Mouse (Mus musculus): ENCODE results near the gene Gna14.

Gene Gna14

DNA sequence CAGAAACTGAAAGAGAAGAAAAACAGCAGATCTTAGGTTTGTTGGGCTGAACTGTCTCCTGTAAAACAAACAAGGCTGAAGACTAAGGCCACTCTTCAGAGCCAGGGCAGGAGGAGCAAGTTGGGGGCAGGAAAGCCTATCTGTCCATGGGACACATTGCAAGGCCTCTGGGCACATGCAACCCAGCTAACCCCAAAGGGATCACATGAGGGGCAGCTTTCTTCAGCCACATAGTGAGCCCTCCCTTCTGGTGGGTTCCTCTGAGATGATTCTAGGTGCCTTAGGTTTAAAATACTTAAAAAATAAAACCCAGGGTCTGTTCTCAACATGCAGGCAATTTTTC, 158.4 kb downstream of the Gna14 start:
- DNase-seq (ENCODE audit: low spot score): no peak

DNA sequence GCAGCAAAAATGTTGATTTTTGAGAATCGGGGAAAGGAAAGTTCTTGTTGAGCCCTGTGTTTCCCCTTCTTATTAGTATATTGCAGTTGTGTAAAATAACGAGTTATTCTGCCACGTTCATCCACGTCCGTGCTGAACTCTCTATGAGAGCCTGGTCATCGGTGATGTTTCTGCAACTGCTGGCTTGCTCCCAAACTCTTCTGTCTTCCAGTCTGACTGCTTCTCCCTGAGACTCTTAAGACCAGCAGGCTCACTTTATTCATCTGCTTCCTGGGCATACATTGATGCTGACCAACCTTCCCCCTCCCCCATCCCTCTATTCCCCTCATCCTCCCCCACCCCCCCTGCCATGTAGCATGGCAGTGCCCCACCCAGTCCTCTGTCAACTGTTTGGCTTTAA, 161.7 kb downstream of the Gna14 start:
- no peak for DNase-seq (ENCODE audit: low spot score)

DNA sequence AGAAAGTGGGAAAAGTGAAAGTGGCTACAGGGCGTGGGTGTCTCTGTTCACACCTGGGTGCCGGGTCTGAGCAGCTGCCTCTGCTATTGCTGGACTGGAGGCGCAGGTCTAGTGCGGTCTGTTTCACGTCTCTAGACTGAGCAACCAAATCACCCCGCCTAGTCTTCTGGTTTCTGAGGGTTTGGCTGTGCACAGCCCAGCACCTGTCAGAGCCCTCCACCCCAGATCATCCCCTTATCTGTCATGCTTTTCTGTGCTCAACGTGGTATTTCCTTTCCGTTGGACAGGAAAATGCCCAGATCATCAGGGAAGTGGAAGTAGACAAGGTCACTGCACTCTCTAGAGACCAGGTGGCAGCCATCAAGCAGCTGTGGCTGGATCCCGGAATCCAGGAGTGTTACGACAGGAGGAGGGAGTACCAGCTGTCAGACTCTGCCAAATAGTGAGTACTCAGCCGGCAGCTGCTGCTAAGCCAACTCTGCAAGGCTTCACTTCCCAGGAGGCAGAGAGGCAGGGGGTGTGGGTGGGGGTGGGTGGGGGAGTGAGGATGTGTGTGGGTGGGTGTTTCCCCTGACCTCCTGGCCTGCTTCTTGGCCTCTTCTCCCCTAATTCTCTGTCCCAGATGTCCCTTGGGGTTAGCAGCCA, 163.2 kb downstream of the Gna14 start:
- DNase-seq (ENCODE audit: low spot score): peak; percentile 71

- DNase-seq (ENCODE audit: low spot score): peak; percentile 93
Observed at GRCm38 (mm10) chr19:16599298-16599970, 163.9 kb downstream of the Gna14 start.

- no peak for DNase-seq (ENCODE audit: low spot score)
Observed at GRCm38 (mm10) chr19:16602026-16602425, 166.5 kb downstream of the Gna14 start.

DNA sequence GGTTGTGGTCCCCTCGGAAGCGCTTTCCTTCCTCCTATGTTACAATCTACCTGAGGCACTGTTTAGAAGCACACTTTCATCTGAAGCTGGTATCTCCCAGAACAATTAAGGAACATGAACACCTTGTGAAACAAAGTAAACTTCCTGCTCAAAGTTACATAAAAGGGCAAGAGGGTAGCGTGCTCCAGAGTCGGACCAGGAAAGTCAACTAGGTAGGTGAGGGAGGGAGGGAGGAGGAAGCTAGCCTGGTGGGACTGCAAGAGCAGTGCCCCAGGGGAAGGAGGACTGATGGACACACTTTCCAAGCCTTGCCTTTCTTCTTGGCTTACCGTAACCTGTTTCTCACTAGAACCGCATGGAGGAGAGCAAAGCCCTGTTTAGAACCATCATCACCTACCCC, 172.1 kb downstream of the Gna14 start:
- DNase-seq (ENCODE audit: low spot score): no peak

DNA sequence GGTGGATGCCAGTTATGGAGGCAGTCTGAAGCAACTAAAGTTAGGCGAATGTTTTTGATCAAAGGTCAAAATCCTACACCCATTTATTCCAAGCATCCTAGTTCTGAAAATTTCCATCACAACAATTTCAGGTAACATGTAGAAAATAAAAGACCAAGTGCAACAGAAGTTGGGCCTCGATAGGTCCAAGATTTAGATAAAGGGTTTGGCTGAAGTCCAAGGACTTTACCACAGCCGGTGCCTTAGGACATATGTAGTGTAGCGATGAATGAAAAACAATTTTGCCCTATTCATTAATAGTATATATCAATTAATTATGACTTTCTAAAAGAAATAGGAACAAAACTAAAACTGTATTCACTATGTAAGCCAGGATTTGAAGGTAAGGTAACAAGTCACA, 187.6 kb downstream of the Gna14 start:
- DNase-seq (ENCODE audit: low spot score): no peak

DNA sequence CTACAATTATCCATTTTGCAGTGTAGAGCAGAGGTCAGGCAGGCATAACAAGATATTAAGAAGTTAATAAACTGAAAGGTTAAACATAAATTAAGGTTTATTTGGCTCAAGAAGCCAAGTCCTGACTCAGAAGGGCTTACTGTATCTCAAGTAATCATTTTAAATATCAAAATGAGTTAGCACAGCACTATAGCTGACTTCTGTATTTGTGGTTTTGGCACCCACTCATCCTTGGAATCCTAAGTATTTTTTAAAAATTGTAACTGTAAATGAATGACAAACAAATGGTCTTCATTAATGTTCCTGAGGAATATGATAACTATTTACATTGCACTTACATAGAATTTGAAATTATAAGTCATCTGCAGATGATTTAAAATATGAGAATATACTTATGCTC, 189.4 kb downstream of the Gna14 start:
- DNase-seq (ENCODE audit: low spot score): no peak

DNA sequence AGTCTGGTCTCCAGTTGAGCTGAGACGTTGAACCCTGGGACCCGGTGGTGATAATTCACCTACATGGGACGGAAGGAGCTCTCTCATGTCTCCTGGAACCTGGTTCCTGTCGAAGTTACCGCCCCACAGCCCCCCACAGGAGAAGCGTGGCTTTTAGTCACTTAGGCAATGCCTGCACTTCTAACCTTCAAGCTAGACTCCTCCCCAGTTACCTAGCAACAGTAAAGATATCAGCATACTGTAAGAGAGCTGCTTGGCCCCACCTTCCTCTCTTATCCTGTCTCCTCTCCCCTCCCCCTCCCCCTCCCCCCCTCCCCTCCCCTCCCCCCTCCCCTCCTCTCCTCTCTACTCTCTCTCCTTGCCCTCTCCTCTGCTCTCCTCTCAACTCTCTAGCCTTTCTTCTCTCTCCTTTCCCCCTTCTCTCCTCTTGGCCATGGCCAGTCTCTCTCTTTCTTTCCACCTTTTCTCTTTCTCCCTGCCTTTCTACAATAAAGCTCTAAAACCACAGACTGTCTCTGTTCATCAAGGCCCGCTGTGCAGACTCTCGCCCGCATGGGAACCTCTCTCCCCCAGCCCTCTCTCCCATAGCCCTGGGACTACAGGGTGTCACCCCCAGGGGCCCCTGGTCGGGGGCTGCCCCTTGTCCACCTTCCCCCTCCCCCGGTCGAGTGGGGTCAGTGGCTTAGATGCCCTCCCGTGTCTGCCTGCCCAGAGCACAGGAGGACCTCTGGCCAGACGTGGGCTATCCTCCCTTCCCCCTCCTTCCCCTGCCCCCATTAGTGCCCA, 190.2 kb downstream of the Gna14 start:
- no peak for DNase-seq (ENCODE audit: low spot score)
